Mouse (Mus musculus): Measurements from ENCODE around the gene Mknk1. TPM values are rescaled to one million over a fixed set of nuclear protein-coding genes. Genes with fewer than 3 reads are reported as not detected.

Gene Mknk1
- total RNA-seq, 2 experiments from 2014 or later, result 19.8 to 21.9 TPM

- DNase-seq (ENCODE audit: low spot score), result no peak
- intact Hi-C loops (cut with DNase I), result no loop called here
These were observed 45.0 kb downstream of the Mknk1 start, which contains the start of gene Kncn for GRCm38 (mm10) chr4:115884022-115884421. Kncn (plus strand) TSS chr4:115884400.

GRCm38 (mm10) chr4:115885846-115886245 lies 46.8 kb downstream of the Mknk1 start:
- intact Hi-C loops (cut with DNase I), result no loop called here
- no peak for DNase-seq (ENCODE audit: low spot score)

GRCm38 (mm10) chr4:115886875-115887274 lies 47.9 kb downstream of the Mknk1 start:
- intact Hi-C loops (cut with DNase I), result no loop called here
- no peak for DNase-seq (ENCODE audit: low spot score)

GRCm38 (mm10) chr4:115890066-115890465 lies 51.1 kb downstream of the Mknk1 start:
- DNase-seq (ENCODE audit: low spot score), result no peak
- intact Hi-C loops (cut with DNase I), result no loop called here

GRCm38 (mm10) chr4:115890553-115890952 lies 51.6 kb downstream of the Mknk1 start, which contains the start of gene 6430628N08Rik:
6430628N08Rik (plus strand) TSS chr4:115890665.
- intact Hi-C loops (cut with DNase I), result no loop called here
- no peak for DNase-seq (ENCODE audit: low spot score)

GRCm38 (mm10) chr4:115894281-115894680 lies 55.3 kb downstream of the Mknk1 start:
- intact Hi-C loops (cut with DNase I), result no loop called here
- DNase-seq (ENCODE audit: low spot score), result no peak

- intact Hi-C loops (cut with DNase I), result no loop called here
- DNase-seq (ENCODE audit: low spot score), result no peak
These were observed 59.1 kb downstream of the Mknk1 start for GRCm38 (mm10) chr4:115897901-115898631.

- peak; percentile 20 for DNase-seq (ENCODE audit: low spot score)
- intact Hi-C loops (cut with DNase I), result loop anchor here (1.0 to 5.0 kb wide), 3 partner anchors 49 to 171 kb away; no protein-coding TSS in a partner anchor
These were observed 63.8 kb downstream of the Mknk1 start for GRCm38 (mm10) chr4:115902816-115903215.

- DNase-seq (ENCODE audit: low spot score), result no peak
- intact Hi-C loops (cut with DNase I), result loop anchor here (5.0 kb wide), 1 partner anchor 172 kb away; no protein-coding TSS in a partner anchor
These were observed 65.4 kb downstream of the Mknk1 start for GRCm38 (mm10) chr4:115904375-115904774.

- DNase-seq (ENCODE audit: low spot score), result no peak
- intact Hi-C loops (cut with DNase I), result no loop called here
These were observed 66.7 kb downstream of the Mknk1 start for GRCm38 (mm10) chr4:115905701-115906100.

GRCm38 (mm10) chr4:115906791-115907190 lies 67.8 kb downstream of the Mknk1 start:
- intact Hi-C loops (cut with DNase I), result no loop called here
- DNase-seq (ENCODE audit: low spot score), result no peak

GRCm38 (mm10) chr4:115907994-115908393 lies 69.0 kb downstream of the Mknk1 start:
- no peak for DNase-seq (ENCODE audit: low spot score)
- intact Hi-C loops (cut with DNase I), result no loop called here

GRCm38 (mm10) chr4:115908641-115909040 lies 69.6 kb downstream of the Mknk1 start:
- intact Hi-C loops (cut with DNase I), result no loop called here
- DNase-seq (ENCODE audit: low spot score), result peak; percentile 43

- intact Hi-C loops (cut with DNase I), result no loop called here
- no peak for DNase-seq (ENCODE audit: low spot score)
These were observed 72.6 kb downstream of the Mknk1 start for GRCm38 (mm10) chr4:115911586-115911985.

GRCm38 (mm10) chr4:115919911-115920310 lies 80.9 kb downstream of the Mknk1 start:
- intact Hi-C loops (cut with DNase I), result no loop called here
- no peak for DNase-seq (ENCODE audit: low spot score)

GRCm38 (mm10) chr4:115922688-115923087 lies 83.7 kb downstream of the Mknk1 start:
- intact Hi-C loops (cut with DNase I), result no loop called here
- DNase-seq (ENCODE audit: low spot score), result no peak

- intact Hi-C loops (cut with DNase I), result no loop called here
- no peak for DNase-seq (ENCODE audit: low spot score)
These were observed 84.4 kb downstream of the Mknk1 start for GRCm38 (mm10) chr4:115923262-115923880.

GRCm38 (mm10) chr4:115927637-115928036 lies 88.6 kb downstream of the Mknk1 start:
- intact Hi-C loops (cut with DNase I), result no loop called here
- DNase-seq (ENCODE audit: low spot score), result no peak

All from heart, postnatal 25 days (tissue).